Mouse (Mus musculus) thymus, adult 18-20 months (tissue): ENCODE results near the gene Eif2ak4.

Experiments
- DNase-seq, 2 experiments: peaks; one replicate each; pipeline ENCODE4 v3.0.0; 2022; ENCODE audit warnings: mixed read lengths in 2 of 2

The Eif2ak4 gene

GRCm38 (mm10) chr2:118466601-118467000 lies 78.2 kb downstream of the Eif2ak4 start:
- no peak for DNase-seq

- DNase-seq = no peak
Measured at GRCm38 (mm10) chr2:118468354-118468753, 79.9 kb downstream of the Eif2ak4 start.

GRCm38 (mm10) chr2:118478833-118479549 lies 90.6 kb downstream of the Eif2ak4 start:
- DNase-seq = no peak

GRCm38 (mm10) chr2:118479550-118479909 lies 91.1 kb downstream of the Eif2ak4 start, which contains the start of gene Srp14:
TSS of gene Srp14 (minus strand) at chr2:118479711.
- peak; percentile 85 to 91 for DNase-seq

- DNase-seq = no peak
Measured at GRCm38 (mm10) chr2:118480886-118481285, 92.5 kb downstream of the Eif2ak4 start.

GRCm38 (mm10) chr2:118483032-118483431 lies 94.6 kb downstream of the Eif2ak4 start:
- DNase-seq = peak in 1 of 2 experiments; percentile 53

- no peak for DNase-seq
Measured at GRCm38 (mm10) chr2:118484386-118484898, 96.0 kb downstream of the Eif2ak4 start.

- DNase-seq = no peak
Measured at GRCm38 (mm10) chr2:118485415-118485814, 97.0 kb downstream of the Eif2ak4 start.

- DNase-seq = peak; percentile 72 to 78
Measured at GRCm38 (mm10) chr2:118486933-118487332, 98.5 kb downstream of the Eif2ak4 start.

GRCm38 (mm10) chr2:118487806-118488205 lies 99.4 kb downstream of the Eif2ak4 start:
- peak in 1 of 2 experiments; percentile 65 for DNase-seq

- DNase-seq = peak in 1 of 2 experiments; percentile 72
Measured at GRCm38 (mm10) chr2:118490241-118491091, 102.0 kb downstream of the Eif2ak4 start.

- peak; percentile 71 to 87 for DNase-seq
Measured at GRCm38 (mm10) chr2:118491281-118491731, 102.9 kb downstream of the Eif2ak4 start.

- DNase-seq = peak in 1 of 2 experiments; percentile 64
Measured at GRCm38 (mm10) chr2:118491741-118492395, 103.5 kb downstream of the Eif2ak4 start.

GRCm38 (mm10) chr2:118495024-118495423 lies 106.6 kb downstream of the Eif2ak4 start:
- DNase-seq = peak; percentile 71 to 83

- DNase-seq = no peak
Measured at GRCm38 (mm10) chr2:118497890-118498289, 109.5 kb downstream of the Eif2ak4 start.

GRCm38 (mm10) chr2:118498476-118498875 lies 110.1 kb downstream of the Eif2ak4 start:
- peak in 1 of 2 experiments; percentile 54 for DNase-seq

GRCm38 (mm10) chr2:118499135-118499961 lies 110.9 kb downstream of the Eif2ak4 start:
- DNase-seq = peak; percentile 86 to 92

- peak in 1 of 2 experiments; percentile 54 for DNase-seq
Measured at GRCm38 (mm10) chr2:118500191-118500590, 111.8 kb downstream of the Eif2ak4 start.

- no peak for DNase-seq
Measured at GRCm38 (mm10) chr2:118507126-118507525, 118.7 kb downstream of the Eif2ak4 start.

- DNase-seq = no peak
Measured at GRCm38 (mm10) chr2:118509688-118510446, 121.4 kb downstream of the Eif2ak4 start.
